Mouse (Mus musculus) ovary, postnatal 14 days (tissue): ENCODE results near the gene Acbd4.
A peak's percentile ranks its signal among the peaks of the same experiment; 100 is the strongest.

Source experiments
- DNase-seq: peaks from one replicate; pipeline ENCODE4 v3.0.0; 2022; ENCODE audit warnings: low spot score

The Acbd4 gene

GRCm38 (mm10) chr11:103142441-103143182, 41.1 kb downstream of the Acbd4 start:
- no peak for DNase-seq

- no peak for DNase-seq
Measured at GRCm38 (mm10) chr11:103144309-103145285, 43.1 kb downstream of the Acbd4 start.

GRCm38 (mm10) chr11:103146386-103146785, 44.9 kb downstream of the Acbd4 start:
- no peak for DNase-seq

GRCm38 (mm10) chr11:103147766-103148165, 46.3 kb downstream of the Acbd4 start:
- DNase-seq: no peak

- no peak for DNase-seq
Measured at GRCm38 (mm10) chr11:103149771-103150170, 48.3 kb downstream of the Acbd4 start.

- peak; percentile 99 for DNase-seq
Measured at GRCm38 (mm10) chr11:103158621-103159478, 57.4 kb downstream of the Acbd4 start.

- DNase-seq: no peak
Measured at GRCm38 (mm10) chr11:103160738-103161137, 59.3 kb downstream of the Acbd4 start.

GRCm38 (mm10) chr11:103161449-103161848, 60.0 kb downstream of the Acbd4 start:
- DNase-seq: no peak
